Mouse (Mus musculus) gastrocnemius, postnatal 14 days (tissue): Measurements from ENCODE around the gene Plk2. TPM values are rescaled to one million over a fixed set of nuclear protein-coding genes. Genes with fewer than 3 reads are reported as not detected.
"Not testable (repeated sequence)": the region's sequence is repeated elsewhere in the genome, so short reads cannot be mapped to it uniquely, and the experiment has no call there.

Experiments
- DNase-seq: peaks from one replicate; pipeline ENCODE4 v3.0.0; 2021; ENCODE audit warnings: mixed read lengths
- intact Hi-C: fragments of 180-260 bp; cut with DNase I; formaldehyde crosslinking; loops from one replicate; pipeline ENCODE4 v1.15.1; 2025; ENCODE audit warnings: low total_unique reads
- total RNA-seq, 2 experiments: library from RNA; stranded (reverse); gene quantifications; 2 replicates each; pipeline ENCODE4 v1.2.3; 2021

Plk2 gene
- total RNA-seq, 2 experiments from 2014 or later, result 20.6 TPM

GRCm38 (mm10) chr13:110401877-110402276 is 7.0 kb downstream of the Plk2 start:
- intact Hi-C loops, result no loop called here
- no peak for DNase-seq

- intact Hi-C loops, result no loop called here
- no peak for DNase-seq
These were observed 9.2 kb downstream of the Plk2 start for GRCm38 (mm10) chr13:110404059-110404458.

- DNase-seq, intact Hi-C loops: not testable (repeated sequence)
These were observed 9.8 kb downstream of the Plk2 start for GRCm38 (mm10) chr13:110404686-110405085.

GRCm38 (mm10) chr13:110406152-110406551 is 11.3 kb downstream of the Plk2 start:
- intact Hi-C loops, result no loop called here
- DNase-seq, result peak; percentile 58

GRCm38 (mm10) chr13:110412572-110413209 is 17.8 kb downstream of the Plk2 start:
- DNase-seq, result no peak
- intact Hi-C loops, result no loop called here

- intact Hi-C loops, result no loop called here
- no peak for DNase-seq
These were observed 23.8 kb downstream of the Plk2 start for GRCm38 (mm10) chr13:110418656-110419055.

GRCm38 (mm10) chr13:110419640-110420039 is 24.8 kb downstream of the Plk2 start:
- DNase-seq, result no peak

GRCm38 (mm10) chr13:110422434-110422833 is 27.6 kb downstream of the Plk2 start:
- intact Hi-C loops, result no loop called here
- no peak for DNase-seq

More at GRCm38 (mm10) chr13:110419640-110420039, 24.8 kb downstream of the Plk2 start:
- intact Hi-C loops, result no loop called here

- DNase-seq, result no peak
These were observed 30.8 kb downstream of the Plk2 start for GRCm38 (mm10) chr13:110425512-110426222.

GRCm38 (mm10) chr13:110431388-110431787 is 36.5 kb downstream of the Plk2 start:
- intact Hi-C loops, result no loop called here
- DNase-seq, result no peak

More at GRCm38 (mm10) chr13:110425512-110426222, 30.8 kb downstream of the Plk2 start:
- intact Hi-C loops, result no loop called here

GRCm38 (mm10) chr13:110432062-110432566 is 37.3 kb downstream of the Plk2 start:
- DNase-seq, result no peak
- intact Hi-C loops, result no loop called here

GRCm38 (mm10) chr13:110432613-110433012 is 37.8 kb downstream of the Plk2 start:
- DNase-seq, result no peak
- intact Hi-C loops, result no loop called here

- no peak for DNase-seq
- intact Hi-C loops, result no loop called here
These were observed 41.8 kb downstream of the Plk2 start for GRCm38 (mm10) chr13:110436692-110437091.

- intact Hi-C loops, result no loop called here
- DNase-seq, result no peak
These were observed 43.8 kb downstream of the Plk2 start for GRCm38 (mm10) chr13:110438624-110439023.

- intact Hi-C loops, result no loop called here
- DNase-seq, result no peak
These were observed 49.5 kb downstream of the Plk2 start for GRCm38 (mm10) chr13:110444335-110444734.

- intact Hi-C loops, result no loop called here
- DNase-seq, result no peak
These were observed 50.0 kb downstream of the Plk2 start for GRCm38 (mm10) chr13:110444894-110445293.

- intact Hi-C loops, result no loop called here
- no peak for DNase-seq
These were observed 51.6 kb downstream of the Plk2 start for GRCm38 (mm10) chr13:110446434-110446833.

GRCm38 (mm10) chr13:110450056-110450455 is 55.2 kb downstream of the Plk2 start:
- intact Hi-C loops, result no loop called here
- no peak for DNase-seq
